Mouse (Mus musculus): ENCODE results near the gene F2rl2. TPM values are rescaled to one million over a fixed set of nuclear protein-coding genes. Genes with fewer than 3 reads are reported as not detected.

The F2rl2 gene
- total and polyA plus RNA-seq, 2 experiments = 0.15 TPM; not detected in 1

GRCm38 (mm10) chr13:95671108-95671897 is 25.4 kb upstream of the F2rl2 start:
- no peaks in the 10 kb centered on the region for H3K27me3 ChIP-seq (ENCODE audit: control insufficient read depth, insufficient read depth, low read length)
- H3K4me1 ChIP-seq (ENCODE audit: control insufficient read depth, insufficient read depth, low read length) = peaks cover 4% of the 10 kb centered on the region
- H3K79me2 ChIP-seq (ENCODE audit: control insufficient read depth, insufficient read depth, low read length) = no peaks in the 10 kb centered on the region; the same call in 1 of the 2 replicates
- H3K36me3 ChIP-seq (ENCODE audit: control insufficient read depth, insufficient read depth, low read length) = peaks cover 69% of the 10 kb centered on the region
- H3K27ac ChIP-seq (replicated peaks; ENCODE audit: insufficient read depth, low read depth, low read length) = no peak overlapping the region
- WGBS = 78% methylated on average over 9 of the region's 9 CpGs
- no peak for DNase-seq (ENCODE audit: extremely low read depth, low read depth, low spot score)
- no peak overlapping the region for H3K9ac ChIP-seq (ENCODE audit: low read depth, low read length)
- no peak overlapping the region for H3K4me3 ChIP-seq (ENCODE audit: insufficient read depth, low read depth, low read length)
- TF ChIP-seq POLR2A (IDR thresholded peaks at IDR 0.05; ENCODE audit: extremely low read depth, insufficient read depth, low read length) (no peak), CTCF (IDR thresholded peaks at IDR 0.05; ENCODE audit: low read depth, low read length) (no peak)

GRCm38 (mm10) chr13:95672372-95672771 is 24.3 kb upstream of the F2rl2 start:
- Histone ChIP-seq H3K79me2 (ENCODE audit: control insufficient read depth, insufficient read depth, low read length) (no peaks in the 10 kb centered on the region; the same call in 1 of the 2 replicates), H3K4me3 (ENCODE audit: insufficient read depth, low read depth, low read length) (no peak overlapping the region), H3K27ac (replicated peaks; ENCODE audit: insufficient read depth, low read depth, low read length) (no peak overlapping the region), H3K4me1 (ENCODE audit: control insufficient read depth, insufficient read depth, low read length) (peaks cover 6% of the 10 kb centered on the region), H3K36me3 (ENCODE audit: control insufficient read depth, insufficient read depth, low read length) (peaks cover 63% of the 10 kb centered on the region), H3K27me3 (ENCODE audit: control insufficient read depth, insufficient read depth, low read length) (no peaks in the 10 kb centered on the region), H3K9ac (ENCODE audit: low read depth, low read length) (no peak overlapping the region)
- 94% methylated on average over 7 of the region's 7 CpGs for WGBS
- DNase-seq (ENCODE audit: extremely low read depth, low read depth, low spot score) = no peak
- TF ChIP-seq POLR2A (IDR thresholded peaks at IDR 0.05; ENCODE audit: extremely low read depth, insufficient read depth, low read length) = no peak
- TF ChIP-seq CTCF (IDR thresholded peaks at IDR 0.05; ENCODE audit: low read depth, low read length) = no peak

- no peak for DNase-seq (ENCODE audit: extremely low read depth, low read depth, low spot score)
Measured at GRCm38 (mm10) chr13:95679078-95679477, 17.6 kb upstream of the F2rl2 start.

GRCm38 (mm10) chr13:95679491-95679941 is 17.1 kb upstream of the F2rl2 start:
- WGBS = 86% methylated on average over 4 of the region's 4 CpGs
- Histone ChIP-seq H3K36me3 (ENCODE audit: control insufficient read depth, insufficient read depth, low read length) (peaks cover 62% of the 10 kb centered on the region), H3K27ac (replicated peaks; ENCODE audit: insufficient read depth, low read depth, low read length) (no peak overlapping the region), H3K4me3 (ENCODE audit: insufficient read depth, low read depth, low read length) (no peak overlapping the region), H3K9ac (ENCODE audit: low read depth, low read length) (no peak overlapping the region), H3K4me1 (ENCODE audit: control insufficient read depth, insufficient read depth, low read length) (peaks cover 6% of the 10 kb centered on the region), H3K79me2 (ENCODE audit: control insufficient read depth, insufficient read depth, low read length) (no peaks in the 10 kb centered on the region; the same call in 1 of the 2 replicates), H3K27me3 (ENCODE audit: control insufficient read depth, insufficient read depth, low read length) (no peaks in the 10 kb centered on the region)
- no peak for TF ChIP-seq CTCF (IDR thresholded peaks at IDR 0.05; ENCODE audit: low read depth, low read length)
- TF ChIP-seq POLR2A (IDR thresholded peaks at IDR 0.05; ENCODE audit: extremely low read depth, insufficient read depth, low read length) = no peak
- DNase-seq (ENCODE audit: extremely low read depth, low read depth, low spot score) = no peak

More at GRCm38 (mm10) chr13:95679078-95679477, 17.6 kb upstream of the F2rl2 start:
- Histone ChIP-seq H3K4me1 (ENCODE audit: control insufficient read depth, insufficient read depth, low read length) (peaks cover 6% of the 10 kb centered on the region), H3K9ac (ENCODE audit: low read depth, low read length) (no peak overlapping the region), H3K36me3 (ENCODE audit: control insufficient read depth, insufficient read depth, low read length) (peaks cover 63% of the 10 kb centered on the region), H3K27me3 (ENCODE audit: control insufficient read depth, insufficient read depth, low read length) (no peaks in the 10 kb centered on the region), H3K79me2 (ENCODE audit: control insufficient read depth, insufficient read depth, low read length) (no peaks in the 10 kb centered on the region; the same call in 1 of the 2 replicates), H3K27ac (replicated peaks; ENCODE audit: insufficient read depth, low read depth, low read length) (no peak overlapping the region), H3K4me3 (ENCODE audit: insufficient read depth, low read depth, low read length) (no peak overlapping the region)
- TF ChIP-seq CTCF (IDR thresholded peaks at IDR 0.05; ENCODE audit: low read depth, low read length) = no peak
- no peak for TF ChIP-seq POLR2A (IDR thresholded peaks at IDR 0.05; ENCODE audit: extremely low read depth, insufficient read depth, low read length)
- 87% methylated on average over 5 of the region's 5 CpGs for WGBS

GRCm38 (mm10) chr13:95684656-95685244 is 11.9 kb upstream of the F2rl2 start:
- no peaks in the 10 kb centered on the region for H3K27me3 ChIP-seq (ENCODE audit: control insufficient read depth, insufficient read depth, low read length)
- H3K79me2 ChIP-seq (ENCODE audit: control insufficient read depth, insufficient read depth, low read length) = no peaks in the 10 kb centered on the region; the same call in 1 of the 2 replicates
- H3K27ac ChIP-seq (replicated peaks; ENCODE audit: insufficient read depth, low read depth, low read length) = no peak overlapping the region
- WGBS = 92% methylated on average over 9 of the region's 9 CpGs
- H3K4me3 ChIP-seq (ENCODE audit: insufficient read depth, low read depth, low read length) = no peak overlapping the region
- H3K4me1 ChIP-seq (ENCODE audit: control insufficient read depth, insufficient read depth, low read length) = no peaks in the 10 kb centered on the region
- no peak for DNase-seq (ENCODE audit: extremely low read depth, low read depth, low spot score)
- H3K36me3 ChIP-seq (ENCODE audit: control insufficient read depth, insufficient read depth, low read length) = peaks cover 83% of the 10 kb centered on the region
- H3K9ac ChIP-seq (ENCODE audit: low read depth, low read length) = no peak overlapping the region
- no peak for TF ChIP-seq CTCF (IDR thresholded peaks at IDR 0.05; ENCODE audit: low read depth, low read length)
- TF ChIP-seq POLR2A (IDR thresholded peaks at IDR 0.05; ENCODE audit: extremely low read depth, insufficient read depth, low read length) = no peak

Measured in liver, adult 2 months (tissue).